Mouse (Mus musculus) gonadal fat pad, adult 2 months (tissue): ENCODE measurements around the gene Zfp119b. TPM values are rescaled to one million over a fixed set of nuclear protein-coding genes. Genes with fewer than 3 reads are reported as not detected.

Source experiments
- polyA plus RNA-seq: library from polyadenylated mRNA; depleted of rRNA; stranded (reverse); fragments of >200 nt; gene quantifications from 2 replicates; pipeline ENCODE4 v1.2.3, GENCODE M21; 2012; rRNA removed

Zfp119b gene
- polyA plus RNA-seq, 1 experiment, result 0.93 TPM

Other genes starting within 250 kb of the Zfp119b start
- 2.2 and 4.3 TPM in 2 replicates for gene Pot1b, start 236.9 kb downstream of the Zfp119b start, polyA plus RNA-seq
- 0.77 and 1.2 TPM in 2 replicates for gene Adgre4, start 199.5 kb downstream of the Zfp119b start, polyA plus RNA-seq
- 0.74 and 0.85 TPM in 2 replicates for gene Zfp119a, start 70.6 kb downstream of the Zfp119b start, polyA plus RNA-seq
- gene Zfp959, start 57.4 kb downstream of the Zfp119b start, polyA plus RNA-seq, result 1.9 and 3.0 TPM in 2 replicates
- gene Ebi3, start 3.1 kb upstream of the Zfp119b start, polyA plus RNA-seq, result 3.8 and 7.3 TPM in 2 replicates
- 8.3 and 8.5 TPM in 2 replicates for gene Yju2, start 9.6 kb upstream of the Zfp119b start, polyA plus RNA-seq
- gene Shd, start 21.0 kb upstream of the Zfp119b start, polyA plus RNA-seq, result 5.8 and 7.2 TPM in 2 replicates
- gene Fsd1, start 37.0 kb upstream of the Zfp119b start, polyA plus RNA-seq, result 0.15 and 0.44 TPM in 2 replicates
- 58.4 and 64.6 TPM in 2 replicates for gene Stap2, start 56.1 kb upstream of the Zfp119b start, polyA plus RNA-seq
- 106 and 110 TPM in 2 replicates for gene Mpnd, start 56.2 kb upstream of the Zfp119b start, polyA plus RNA-seq
- 58.6 and 73.4 TPM in 2 replicates for gene Sh3gl1, start 87.1 kb upstream of the Zfp119b start, polyA plus RNA-seq
- gene Chaf1a, start 90.9 kb upstream of the Zfp119b start, polyA plus RNA-seq, result 2.8 and 2.9 TPM in 2 replicates
- gene Ubxn6, start 125.5 kb upstream of the Zfp119b start, polyA plus RNA-seq, result 100 and 112 TPM in 2 replicates
- 41.4 and 45.4 TPM in 2 replicates for gene Hdgfl2, start 130.1 kb upstream of the Zfp119b start, polyA plus RNA-seq
- 600 and 937 TPM in 2 replicates for gene Plin4, start 160.3 kb upstream of the Zfp119b start, polyA plus RNA-seq
- 15.6 and 21.5 TPM in 2 replicates for gene Plin5, start 168.1 kb upstream of the Zfp119b start, polyA plus RNA-seq
- gene Lrg1, start 172.5 kb upstream of the Zfp119b start, polyA plus RNA-seq, result 306 and 347 TPM in 2 replicates
- 9.9 and 10.9 TPM in 2 replicates for gene Sema6b, start 190.8 kb upstream of the Zfp119b start, polyA plus RNA-seq
- 3.6 and 4.3 TPM in 2 replicates for gene Tnfaip8l1, start 213.0 kb upstream of the Zfp119b start, polyA plus RNA-seq
- 88.2 and 96.4 TPM in 2 replicates for gene Mydgf, start 234.4 kb upstream of the Zfp119b start, polyA plus RNA-seq